Mouse (Mus musculus) liver, postnatal 0 days (tissue): ENCODE results near the gene Uts2b.

Experiments
- CTCF ChIP-seq: sonication (generic); IDR thresholded peaks from 2 replicates; pipeline ENCODE4 v1.5.1; 2016; ENCODE audit warnings: antibody characterized with exemption, low read depth
- EP300 ChIP-seq: IDR thresholded peaks from 2 replicates; pipeline ENCODE4 v1.6.1; 2016; ENCODE audit warnings: antibody characterized with exemption, low read depth, mild to moderate bottlenecking

DNA sequence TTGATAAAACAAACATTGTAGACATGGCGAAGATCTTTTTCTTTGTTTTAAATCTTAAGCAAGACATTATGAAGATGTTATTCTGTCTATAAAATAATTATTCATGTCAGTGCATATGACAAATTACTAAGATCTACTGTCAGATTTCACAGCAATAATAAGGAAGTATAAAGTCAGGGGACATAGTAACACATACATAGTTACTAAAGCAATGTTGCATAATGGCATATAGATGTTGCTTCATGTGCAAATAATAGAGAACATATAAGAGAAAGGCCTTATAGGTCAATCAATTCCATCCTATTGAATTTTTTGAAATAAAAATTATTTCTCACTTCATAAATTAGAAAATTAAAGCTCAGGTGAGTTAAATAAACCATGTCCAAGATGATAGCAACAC lies 50.9 kb downstream of the Uts2b start:
- TF ChIP-seq EP300 (no peak), CTCF (no peak)
